Mouse (Mus musculus) midbrain, embryonic 15.5 days (tissue): Measurements from ENCODE around the gene Tbx15. TPM values are rescaled to one million over a fixed set of nuclear protein-coding genes. Genes with fewer than 3 reads are reported as not detected.
"Not testable (repeated sequence)": the region's sequence is repeated elsewhere in the genome, so short reads cannot be mapped to it uniquely, and the experiment has no call there.

Experiments
- ATAC-seq: fragments of 200-750 bp; cut with Nextera tagmentation; replicated peaks from 2 replicates; pipeline ENCODE4 v1.8.0; 2017; ENCODE audit warnings: moderate TSS enrichment
- H3K27ac ChIP-seq: fragments of 300-500 bp; sonication (generic); 2 replicates; pipeline ENCODE4 v1.5.1; 2015; ENCODE audit warnings: mild to moderate bottlenecking, inconsistent platforms
- H3K27me3 ChIP-seq: fragments of 300-500 bp; sonication (generic); replicated peaks from 2 replicates; pipeline ENCODE4 v1.6.1; 2015; ENCODE audit warnings: inconsistent platforms
- H3K36me3 ChIP-seq: fragments of 300-500 bp; sonication (generic); replicated peaks from 2 replicates; pipeline ENCODE4 v1.6.1; 2015; ENCODE audit warnings: inconsistent platforms
- H3K4me1 ChIP-seq: fragments of 300-500 bp; sonication (generic); 2 replicates; pipeline ENCODE4 v1.6.1; 2015; ENCODE audit warnings: inconsistent platforms
- H3K4me2 ChIP-seq: fragments of 300-500 bp; sonication (generic); 2 replicates; pipeline ENCODE4 v1.6.1; 2015; ENCODE audit warnings: inconsistent platforms, mild to moderate bottlenecking, moderate library complexity
- H3K4me3 ChIP-seq: fragments of 300-500 bp; sonication (generic); 2 replicates; pipeline ENCODE4 v1.5.1; 2015; ENCODE audit warnings: mild to moderate bottlenecking, inconsistent platforms
- H3K9ac ChIP-seq: fragments of 300-500 bp; sonication (generic); 2 replicates; pipeline ENCODE4 v1.6.1; 2015; ENCODE audit warnings: mild to moderate bottlenecking, inconsistent platforms
- H3K9me3 ChIP-seq: fragments of 300-500 bp; sonication (generic); 2 replicates; pipeline ENCODE4 v1.6.1; 2016; ENCODE audit warnings: inconsistent platforms
- WGBS: fragments of 180-500 bp; shearing (Covaris S2); methylation state at CpG from one replicate; pipeline ENCODE4 v1.1.7; 2015; ENCODE audit warnings: mixed read lengths; 5-methylcytosine and 5-hydroxymethylcytosine counted together
- polyA plus RNA-seq: library from polyadenylated mRNA; unstranded; fragments of >200 nt; fragmentation: Nextera tagmentation; extraction: Ambion mirVana; gene quantifications from 2 replicates; pipeline ENCODE4 v1.2.1, GENCODE M21; 2015

Gene Tbx15
- polyA plus RNA-seq, 1 experiment from 2014 or later, result 0.61 TPM

GRCm38 (mm10) chr3:99294209-99294608 is 54.0 kb downstream of the Tbx15 start:
- not testable (repeated sequence) for H3K4me2 ChIP-seq, H3K4me3 ChIP-seq, H3K36me3 ChIP-seq, H3K27me3 ChIP-seq, H3K27ac ChIP-seq, ATAC-seq, H3K4me1 ChIP-seq, H3K9me3 ChIP-seq, H3K9ac ChIP-seq
- WGBS, result 54% methylated on average over 1 of the region's 1 CpGs

- Histone ChIP-seq H3K9me3 (no peaks in the 10 kb centered on the region), H3K27me3 (no peaks in the 10 kb centered on the region), H3K27ac (no peak overlapping the region), H3K9ac (no peak overlapping the region), H3K36me3 (no peaks in the 10 kb centered on the region), H3K4me3 (no peak overlapping the region), H3K4me1 (0 out of 2 replicates have a peak, but pooled peaks cover 2% of the 10 kb centered on the region), H3K4me2 (no peak overlapping the region)
- 50% methylated on average over 2 of the region's 2 CpGs for WGBS
- ATAC-seq, result no peak
These were observed 55.1 kb downstream of the Tbx15 start for GRCm38 (mm10) chr3:99295301-99295700.

DNA sequence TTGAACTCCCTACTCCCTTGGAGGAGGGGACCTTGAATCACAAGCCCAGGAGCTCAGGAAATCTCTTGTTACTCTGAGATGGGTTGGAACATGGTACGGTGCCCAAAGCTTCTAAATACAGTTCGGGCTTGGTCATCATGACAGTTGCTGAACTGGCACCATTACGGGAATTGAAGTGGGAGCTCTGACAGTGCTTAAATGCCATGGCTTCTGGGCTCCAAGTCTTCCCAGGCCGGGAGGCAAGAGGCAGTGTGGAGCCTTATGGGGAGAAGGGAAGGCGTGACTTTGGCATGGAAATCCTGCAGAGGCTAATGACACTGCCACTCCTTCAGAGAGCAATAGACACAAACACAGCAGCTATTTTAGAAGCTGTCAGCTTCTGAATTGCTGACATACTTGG is 56.0 kb downstream of the Tbx15 start:
- Histone ChIP-seq H3K27me3 (no peaks in the 10 kb centered on the region), H3K4me2 (no peak overlapping the region), H3K27ac (no peak overlapping the region), H3K9me3 (no peaks in the 10 kb centered on the region), H3K4me1 (no peaks in the 10 kb centered on the region), H3K36me3 (no peaks in the 10 kb centered on the region), H3K4me3 (no peak overlapping the region), H3K9ac (no peak overlapping the region)
- 88% methylated on average over 5 of the region's 5 CpGs for WGBS
- no peak for ATAC-seq

DNA sequence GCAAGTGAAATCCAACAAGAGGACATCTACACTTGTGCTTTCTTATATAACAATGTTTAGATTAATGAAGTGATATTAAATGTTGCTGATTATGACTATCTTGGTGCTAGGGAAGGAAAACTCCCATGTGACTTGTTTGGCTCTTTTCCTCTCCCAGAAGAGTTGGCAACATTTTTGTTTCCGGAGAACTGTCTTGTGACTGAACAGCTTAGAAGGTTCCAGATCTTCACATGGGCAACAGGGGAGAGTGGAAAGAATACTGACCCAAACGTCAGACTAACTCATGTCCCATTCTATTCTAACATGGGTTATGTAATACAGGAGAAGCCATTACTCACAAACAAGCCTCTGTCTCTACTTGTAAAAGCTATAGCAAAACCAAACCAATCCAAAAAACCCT is 60.7 kb downstream of the Tbx15 start:
- no peak overlapping the region for H3K27ac ChIP-seq
- H3K27me3 ChIP-seq, result no peaks in the 10 kb centered on the region
- no peak overlapping the region for H3K4me3 ChIP-seq
- H3K36me3 ChIP-seq, result no peaks in the 10 kb centered on the region
- H3K9me3 ChIP-seq, result no peaks in the 10 kb centered on the region
- no peak for ATAC-seq
- H3K4me2 ChIP-seq, result no peak overlapping the region
- 97% methylated on average over 2 of the region's 2 CpGs for WGBS
- H3K4me1 ChIP-seq, result no peaks in the 10 kb centered on the region
- no peak overlapping the region for H3K9ac ChIP-seq

DNA sequence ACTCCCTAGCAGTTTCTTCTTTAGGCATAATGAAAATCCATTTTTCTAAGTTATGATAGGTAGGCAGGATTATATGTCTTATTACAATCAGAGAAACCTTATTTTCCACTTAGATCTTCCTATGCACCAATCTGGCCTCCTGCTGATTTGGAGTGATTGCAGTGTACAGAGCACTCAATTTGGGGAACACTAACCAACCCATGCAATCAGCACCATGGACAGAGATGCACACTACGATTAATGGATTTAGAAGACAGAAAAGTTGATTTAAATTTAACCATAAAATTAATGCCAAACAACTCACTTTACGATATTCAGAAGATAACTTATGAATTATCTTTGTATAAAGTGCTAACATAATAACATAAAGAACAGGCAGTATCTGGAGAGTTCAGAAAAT is 70.7 kb downstream of the Tbx15 start:
- Histone ChIP-seq H3K9ac (no peak overlapping the region), H3K27me3 (no peaks in the 10 kb centered on the region), H3K4me2 (no peak overlapping the region), H3K4me3 (no peak overlapping the region), H3K4me1 (no peaks in the 10 kb centered on the region), H3K36me3 (no peaks in the 10 kb centered on the region), H3K27ac (no peak overlapping the region), H3K9me3 (no peaks in the 10 kb centered on the region)
- ATAC-seq, result no peak
- 55% methylated on average over 2 of the region's 2 CpGs for WGBS

DNA sequence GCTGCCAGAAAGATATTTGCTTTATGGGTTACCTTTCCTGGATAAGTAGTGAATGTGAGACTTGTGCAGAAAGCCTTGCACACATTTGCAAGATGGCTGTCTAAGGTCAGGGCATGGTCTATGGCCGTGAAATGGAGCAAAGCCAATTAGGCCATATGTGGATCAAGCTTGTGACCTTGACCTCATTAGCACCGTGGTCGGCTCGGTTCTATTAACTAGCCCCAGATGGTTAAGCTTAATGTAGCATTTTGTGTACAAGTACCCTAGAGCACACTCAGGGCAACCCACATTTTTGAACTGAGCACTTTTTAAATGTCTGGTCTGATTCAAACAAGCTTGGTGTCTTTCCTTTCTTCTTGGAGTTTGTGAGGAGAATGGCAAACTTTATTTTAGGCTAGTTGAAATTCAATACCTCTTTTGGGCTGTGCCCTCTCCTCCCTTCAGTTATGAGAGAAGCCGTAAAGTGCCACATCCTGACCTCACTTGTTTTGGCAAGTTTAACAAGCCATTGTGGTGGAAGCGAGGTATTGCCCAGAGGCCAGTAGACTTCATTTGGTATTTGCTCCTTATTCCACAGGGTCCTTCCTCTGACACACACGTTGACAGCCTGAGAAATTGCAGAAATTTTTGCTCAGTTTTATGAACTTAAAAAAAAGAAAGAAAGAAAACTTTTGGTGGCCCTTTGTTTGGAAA is 71.9 kb downstream of the Tbx15 start:
- Histone ChIP-seq H3K4me1 (no peaks in the 10 kb centered on the region), H3K27me3 (no peaks in the 10 kb centered on the region), H3K27ac (no peak overlapping the region), H3K9ac (no peak overlapping the region), H3K4me2 (no peak overlapping the region), H3K9me3 (no peaks in the 10 kb centered on the region), H3K36me3 (no peaks in the 10 kb centered on the region), H3K4me3 (no peak overlapping the region)
- ATAC-seq, result no peak
- WGBS, result 62% methylated on average over 7 of the region's 7 CpGs

GRCm38 (mm10) chr3:99322345-99322744 is 82.2 kb downstream of the Tbx15 start:
- no peak overlapping the region for H3K9ac ChIP-seq
- H3K9me3 ChIP-seq, result no peaks in the 10 kb centered on the region
- H3K36me3 ChIP-seq, result no peaks in the 10 kb centered on the region
- H3K27ac ChIP-seq, result no peak overlapping the region
- H3K4me2 ChIP-seq, result no peak overlapping the region
- no peaks in the 10 kb centered on the region for H3K4me1 ChIP-seq
- no peak for ATAC-seq
- WGBS, result 94% methylated on average over 2 of the region's 2 CpGs
- H3K27me3 ChIP-seq, result no peaks in the 10 kb centered on the region
- H3K4me3 ChIP-seq, result no peak overlapping the region

GRCm38 (mm10) chr3:99329316-99329715 is 89.1 kb downstream of the Tbx15 start:
- H3K27me3 ChIP-seq, result no peaks in the 10 kb centered on the region
- ATAC-seq, result no peak
- H3K4me2 ChIP-seq, result no peak overlapping the region
- H3K9ac ChIP-seq, result no peak overlapping the region
- WGBS, result 93% methylated on average over 5 of the region's 5 CpGs
- H3K9me3 ChIP-seq, result no peaks in the 10 kb centered on the region
- H3K36me3 ChIP-seq, result no peaks in the 10 kb centered on the region
- no peaks in the 10 kb centered on the region for H3K4me1 ChIP-seq
- H3K27ac ChIP-seq, result no peak overlapping the region
- no peak overlapping the region for H3K4me3 ChIP-seq

DNA sequence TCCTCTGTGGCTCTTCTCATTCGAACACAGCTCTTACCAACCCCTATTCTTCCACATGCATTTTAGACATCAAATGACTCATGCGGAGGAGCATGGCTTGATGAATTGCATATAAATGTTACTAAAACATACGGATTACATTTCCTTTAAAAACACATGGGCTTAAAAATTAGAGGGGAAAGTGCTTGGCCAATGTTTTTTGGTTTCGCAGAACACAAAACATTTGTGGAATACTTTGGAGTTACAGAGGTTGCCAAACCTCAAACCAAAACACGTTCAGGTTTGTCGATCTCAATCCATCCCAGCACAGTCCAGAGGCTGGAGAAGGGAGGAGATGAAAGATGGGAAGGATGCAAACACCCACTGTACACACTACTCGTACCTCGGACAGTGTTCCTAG is 90.9 kb downstream of the Tbx15 start:
- Histone ChIP-seq H3K27me3 (no peaks in the 10 kb centered on the region), H3K9ac (no peak overlapping the region), H3K36me3 (no peaks in the 10 kb centered on the region), H3K4me2 (no peak overlapping the region), H3K9me3 (no peaks in the 10 kb centered on the region), H3K4me1 (no peaks in the 10 kb centered on the region), H3K4me3 (no peak overlapping the region), H3K27ac (no peak overlapping the region)
- WGBS, result 92% methylated on average over 8 of the region's 8 CpGs
- no peak for ATAC-seq

- no peak for ATAC-seq
- Histone ChIP-seq H3K27ac (no peak overlapping the region), H3K4me3 (no peak overlapping the region), H3K27me3 (no peaks in the 10 kb centered on the region), H3K9me3 (no peaks in the 10 kb centered on the region), H3K4me2 (no peak overlapping the region), H3K4me1 (no peaks in the 10 kb centered on the region), H3K9ac (no peak overlapping the region), H3K36me3 (no peaks in the 10 kb centered on the region)
- 73% methylated on average over 2 of the region's 2 CpGs for WGBS
These were observed 96.7 kb downstream of the Tbx15 start for GRCm38 (mm10) chr3:99336866-99337265.

GRCm38 (mm10) chr3:99338756-99339155 is 98.6 kb downstream of the Tbx15 start:
- H3K36me3 ChIP-seq, result no peaks in the 10 kb centered on the region
- ATAC-seq, result no peak
- no peak overlapping the region for H3K4me3 ChIP-seq
- 47% methylated on average over 1 of the region's 1 CpGs for WGBS
- no peak overlapping the region for H3K27ac ChIP-seq
- H3K4me1 ChIP-seq, result no peaks in the 10 kb centered on the region
- no peak overlapping the region for H3K9ac ChIP-seq
- no peak overlapping the region for H3K4me2 ChIP-seq
- no peaks in the 10 kb centered on the region for H3K27me3 ChIP-seq
- H3K9me3 ChIP-seq, result no peaks in the 10 kb centered on the region

- H3K27ac ChIP-seq, result no peak overlapping the region
- H3K4me1 ChIP-seq, result no peaks in the 10 kb centered on the region
- no peak overlapping the region for H3K9ac ChIP-seq
- no peak overlapping the region for H3K4me3 ChIP-seq
- no peak overlapping the region for H3K4me2 ChIP-seq
- 94% methylated on average over 3 of the region's 3 CpGs for WGBS
- no peaks in the 10 kb centered on the region for H3K36me3 ChIP-seq
- H3K9me3 ChIP-seq, result no peaks in the 10 kb centered on the region
- H3K27me3 ChIP-seq, result no peaks in the 10 kb centered on the region
- no peak for ATAC-seq
These were observed 99.8 kb downstream of the Tbx15 start for GRCm38 (mm10) chr3:99340021-99340420.

GRCm38 (mm10) chr3:99379616-99380250 is 139.6 kb downstream of the Tbx15 start:
- Histone ChIP-seq H3K9ac (no peak overlapping the region), H3K9me3 (no peaks in the 10 kb centered on the region), H3K4me3 (no peak overlapping the region), H3K4me2 (no peak overlapping the region), H3K27me3 (no peaks in the 10 kb centered on the region), H3K4me1 (no peaks in the 10 kb centered on the region), H3K27ac (no peak overlapping the region), H3K36me3 (no peaks in the 10 kb centered on the region)
- 93% methylated on average over 2 of the region's 2 CpGs for WGBS
- no peak for ATAC-seq
